Mouse (Mus musculus): ENCODE results near the gene Slamf8. TPM values are rescaled to one million over a fixed set of nuclear protein-coding genes. Genes with fewer than 3 reads are reported as not detected.

The Slamf8 gene
- total RNA-seq (2017) = 7.9 to 15.4 TPM (median 10.1 TPM) in 3 replicates

- ATAC-seq (replicated peaks; ENCODE audit: insufficient number of reproducible peaks, low FRiP score, low TSS enrichment, poor library complexity, severe bottlenecking) = peak; percentile 63
These were observed at the start of gene Slamf8 for GRCm38 (mm10) chr1:172590385-172590784. Slamf8 (minus strand) TSS chr1:172590568.

- no peak for ATAC-seq (replicated peaks; ENCODE audit: insufficient number of reproducible peaks, low FRiP score, low TSS enrichment, poor library complexity, severe bottlenecking)
These were observed 48.4 kb upstream of the Slamf8 start for GRCm38 (mm10) chr1:172638781-172639180.

GRCm38 (mm10) chr1:172637801-172638200 is 47.4 kb upstream of the Slamf8 start:
- ATAC-seq (replicated peaks; ENCODE audit: insufficient number of reproducible peaks, low FRiP score, low TSS enrichment, poor library complexity, severe bottlenecking) = no peak

DNA sequence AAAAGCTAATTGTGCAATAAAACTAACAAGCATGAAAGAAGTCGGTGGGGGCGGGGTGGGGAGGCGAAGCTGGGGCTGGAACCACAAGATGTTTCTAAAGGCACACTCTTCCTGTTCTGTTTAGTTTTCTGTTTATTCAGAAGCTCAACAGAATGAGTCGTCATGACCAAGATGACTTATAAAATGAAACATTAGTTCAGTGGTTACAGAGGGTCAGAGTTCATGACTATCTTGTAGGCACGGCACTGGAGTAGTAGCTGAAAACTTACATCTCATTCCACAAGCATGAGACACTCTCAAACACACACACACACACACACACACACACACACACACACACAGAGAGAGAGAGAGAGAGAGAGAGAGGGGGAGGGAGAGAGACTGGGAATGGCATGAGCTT is 45.9 kb upstream of the Slamf8 start:
- no peak for ATAC-seq (replicated peaks; ENCODE audit: insufficient number of reproducible peaks, low FRiP score, low TSS enrichment, poor library complexity, severe bottlenecking)

DNA sequence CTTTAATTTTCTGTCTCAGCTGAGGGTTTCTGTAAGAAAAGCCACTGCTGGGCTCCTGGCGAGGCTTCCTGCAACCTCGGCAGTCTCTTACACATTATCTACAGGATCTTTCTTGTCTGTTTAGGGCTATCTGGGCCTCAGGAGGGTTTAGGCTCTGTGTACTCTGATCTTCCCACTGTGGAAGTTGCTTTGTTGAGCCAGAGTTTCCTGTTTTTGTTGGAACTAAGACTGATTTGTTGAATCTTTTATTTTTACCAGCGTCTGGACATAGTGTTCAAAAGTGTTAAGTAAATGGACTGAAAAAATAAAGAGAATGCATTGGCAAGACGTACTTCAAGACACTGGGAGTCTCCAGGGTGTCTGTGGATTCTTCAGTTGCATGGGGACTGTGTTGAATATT is 44.9 kb upstream of the Slamf8 start:
- ATAC-seq (replicated peaks; ENCODE audit: insufficient number of reproducible peaks, low FRiP score, low TSS enrichment, poor library complexity, severe bottlenecking) = no peak

DNA sequence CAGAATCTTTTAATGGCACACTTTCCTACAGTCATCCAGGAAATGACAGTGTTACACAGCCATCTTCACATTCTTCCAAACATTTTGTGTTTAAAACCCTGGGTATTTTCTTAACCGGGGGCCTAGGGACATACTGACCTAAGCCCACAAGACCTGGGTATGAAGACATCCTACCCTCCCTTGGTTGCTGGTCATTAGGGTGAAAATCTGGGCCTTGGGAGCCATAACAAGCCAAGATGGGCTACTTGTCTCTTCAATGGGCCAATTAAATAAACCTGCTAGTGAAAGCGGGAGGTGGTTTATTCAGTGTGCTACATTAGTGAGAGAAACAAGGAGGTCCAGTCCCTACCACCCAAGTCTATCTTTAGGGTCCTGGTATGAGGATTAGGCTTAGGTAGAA is 43.8 kb upstream of the Slamf8 start:
- ATAC-seq (replicated peaks; ENCODE audit: insufficient number of reproducible peaks, low FRiP score, low TSS enrichment, poor library complexity, severe bottlenecking) = no peak

GRCm38 (mm10) chr1:172632451-172633326 is 42.3 kb upstream of the Slamf8 start, which contains the start of gene Dusp23:
Dusp23 (minus strand) TSS chr1:172632962.
- ATAC-seq (replicated peaks; ENCODE audit: insufficient number of reproducible peaks, low FRiP score, low TSS enrichment, poor library complexity, severe bottlenecking) = peak; percentile 95

GRCm38 (mm10) chr1:172631721-172632120 is 41.4 kb upstream of the Slamf8 start:
- ATAC-seq (replicated peaks; ENCODE audit: insufficient number of reproducible peaks, low FRiP score, low TSS enrichment, poor library complexity, severe bottlenecking) = no peak

DNA sequence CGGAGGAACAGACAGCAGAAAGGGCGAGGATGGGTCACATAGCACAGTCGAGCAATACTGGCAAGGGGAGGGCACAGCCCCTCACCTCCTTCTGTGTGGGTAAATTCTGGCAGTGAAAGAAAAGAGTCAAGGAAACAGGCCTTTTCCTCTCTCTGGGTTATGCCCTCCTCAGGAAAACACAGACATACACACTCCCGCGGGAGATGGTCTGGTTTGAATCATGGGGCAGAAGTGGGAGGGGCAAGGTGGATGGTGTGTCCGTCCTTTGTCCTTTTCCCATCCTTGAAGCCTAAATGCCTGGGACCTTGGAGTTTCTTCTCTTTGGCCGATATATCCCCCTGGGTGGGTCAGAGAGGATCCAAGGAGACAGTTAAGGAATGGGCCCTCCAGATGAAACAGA is 39.5 kb upstream of the Slamf8 start:
- no peak for ATAC-seq (replicated peaks; ENCODE audit: insufficient number of reproducible peaks, low FRiP score, low TSS enrichment, poor library complexity, severe bottlenecking)

DNA sequence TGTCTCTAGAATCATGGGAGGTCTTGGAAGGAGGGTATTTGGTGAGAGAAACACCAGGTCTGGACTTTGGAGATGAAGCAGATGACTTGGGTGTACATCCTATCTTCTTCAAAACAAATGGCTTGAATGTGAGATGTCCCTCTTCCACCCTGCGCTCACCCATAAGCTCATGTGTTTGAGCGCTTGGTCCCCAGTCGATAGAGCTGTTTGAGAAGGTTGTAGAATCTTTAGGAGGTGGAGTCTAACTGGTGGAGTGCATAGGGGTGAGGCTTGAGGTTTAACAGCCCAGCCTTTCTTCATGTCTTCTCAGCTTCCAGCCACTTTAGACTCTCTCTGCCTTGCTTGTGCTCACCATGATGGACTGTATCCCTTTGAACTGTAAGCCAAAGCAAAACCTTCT is 35.9 kb upstream of the Slamf8 start:
- ATAC-seq (replicated peaks; ENCODE audit: insufficient number of reproducible peaks, low FRiP score, low TSS enrichment, poor library complexity, severe bottlenecking) = no peak

DNA sequence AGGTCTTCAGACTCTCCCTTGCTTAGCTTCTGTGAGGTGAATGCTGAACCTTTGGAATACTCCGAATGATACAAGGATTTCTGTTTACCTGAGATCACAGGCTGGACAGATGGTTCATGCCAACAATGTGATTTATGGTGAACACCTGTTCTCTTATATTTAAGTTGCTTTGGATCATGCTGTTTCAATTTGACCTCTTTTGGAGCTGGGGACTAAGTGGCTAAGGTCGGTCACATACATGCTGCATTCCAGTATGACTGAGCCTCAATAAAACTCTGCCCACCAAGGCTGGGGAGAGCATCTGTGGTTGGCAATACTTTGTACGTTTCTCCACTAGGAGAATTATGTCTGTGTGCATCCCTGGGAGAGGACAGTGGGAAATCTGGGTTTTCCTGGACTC is 33.7 kb upstream of the Slamf8 start:
- no peak for ATAC-seq (replicated peaks; ENCODE audit: insufficient number of reproducible peaks, low FRiP score, low TSS enrichment, poor library complexity, severe bottlenecking)

DNA sequence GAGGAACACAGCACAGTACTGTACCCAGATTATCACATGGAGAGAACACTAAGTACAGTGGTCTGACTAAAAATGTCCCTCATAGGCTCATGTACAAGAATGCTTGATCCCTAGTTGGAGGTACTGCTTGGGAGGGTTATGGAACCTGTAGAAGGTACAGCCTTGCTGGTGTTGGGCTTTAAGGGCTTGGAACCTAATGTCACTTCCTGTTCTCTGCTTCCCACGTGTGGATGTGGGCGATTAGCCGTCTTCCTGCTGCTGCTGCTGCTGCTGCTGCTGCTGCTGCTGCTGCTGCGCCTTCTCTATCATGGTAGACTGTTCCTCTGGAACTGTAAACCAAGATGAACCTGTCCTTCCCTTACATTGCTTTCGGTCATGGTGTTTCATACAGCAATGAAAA is 33.2 kb upstream of the Slamf8 start:
- ATAC-seq (replicated peaks; ENCODE audit: insufficient number of reproducible peaks, low FRiP score, low TSS enrichment, poor library complexity, severe bottlenecking) = no peak

- peak; percentile 79 for ATAC-seq (replicated peaks; ENCODE audit: insufficient number of reproducible peaks, low FRiP score, low TSS enrichment, poor library complexity, severe bottlenecking)
These were observed 28.9 kb upstream of the Slamf8 start for GRCm38 (mm10) chr1:172619235-172619634.

- no peak for ATAC-seq (replicated peaks; ENCODE audit: insufficient number of reproducible peaks, low FRiP score, low TSS enrichment, poor library complexity, severe bottlenecking)
These were observed 27.8 kb upstream of the Slamf8 start for GRCm38 (mm10) chr1:172618141-172618540.

DNA sequence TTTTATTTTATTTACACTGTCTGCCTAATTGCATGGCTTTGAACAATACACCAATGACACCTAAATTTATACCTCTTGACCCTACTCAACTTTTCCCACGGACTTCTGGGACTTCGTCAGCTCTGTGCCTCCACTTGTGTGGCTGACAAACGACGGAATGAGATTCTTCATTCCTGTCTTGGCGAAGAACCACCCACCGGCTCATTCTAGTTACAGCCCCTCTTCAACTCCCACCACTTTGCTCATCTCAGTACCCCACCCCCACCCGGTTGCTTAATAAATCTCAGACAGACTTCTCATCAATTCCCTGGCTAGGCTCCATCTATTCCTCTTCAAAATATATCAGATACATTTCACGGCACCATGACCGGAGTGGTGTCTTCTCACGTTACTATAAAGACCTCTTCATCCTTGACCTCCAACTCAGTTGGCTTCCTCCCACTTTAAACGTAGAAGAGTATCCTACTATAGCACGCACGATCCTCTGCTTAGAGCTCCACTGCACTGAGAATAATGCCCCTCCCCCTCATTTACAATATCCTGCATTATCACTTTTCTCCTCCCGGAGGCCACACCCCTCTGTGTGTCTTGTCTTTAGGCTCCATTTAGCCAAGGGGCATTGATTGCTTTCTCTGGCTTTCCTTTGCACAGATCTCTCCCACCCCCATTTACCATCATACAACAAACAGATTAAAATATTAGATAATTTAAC is 27.2 kb upstream of the Slamf8 start:
- ATAC-seq (replicated peaks; ENCODE audit: insufficient number of reproducible peaks, low FRiP score, low TSS enrichment, poor library complexity, severe bottlenecking) = no peak

DNA sequence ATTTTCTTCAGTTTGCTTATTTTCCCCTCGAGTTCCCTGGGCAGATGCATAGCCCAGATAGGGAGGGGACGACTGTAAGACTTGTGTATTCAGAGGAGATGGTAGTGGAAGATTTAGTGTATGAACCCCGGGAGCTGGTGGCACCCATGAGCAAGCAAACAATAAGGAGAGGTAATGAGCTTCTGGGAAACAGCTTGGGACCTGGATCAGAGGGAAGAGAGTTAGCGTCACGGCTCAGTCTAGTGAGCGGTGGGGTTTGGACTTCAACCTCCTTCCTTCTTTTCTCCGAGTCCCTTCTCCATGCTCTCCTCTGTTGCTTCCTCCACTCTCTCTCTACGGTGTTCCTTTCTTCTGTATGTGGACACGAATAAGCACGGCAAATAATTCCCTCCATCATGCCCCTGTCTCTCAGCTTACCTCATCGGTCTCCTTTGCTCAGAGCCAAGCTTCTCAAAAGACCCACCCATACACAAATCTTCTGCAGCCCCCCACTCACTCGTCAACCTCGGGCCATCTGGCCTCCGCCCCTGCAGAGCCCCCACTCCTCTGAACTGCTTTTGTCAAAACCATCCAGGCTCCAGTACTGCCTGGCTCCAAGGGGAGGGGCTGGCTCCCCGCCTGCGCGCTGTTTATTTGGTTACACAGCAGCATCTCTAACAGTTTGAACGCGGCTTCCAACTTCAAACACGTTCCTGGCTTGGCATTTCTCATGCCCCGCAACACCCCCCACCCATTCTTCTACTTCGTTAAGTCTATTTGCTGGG is 26.4 kb upstream of the Slamf8 start:
- ATAC-seq (replicated peaks; ENCODE audit: insufficient number of reproducible peaks, low FRiP score, low TSS enrichment, poor library complexity, severe bottlenecking) = no peak

DNA sequence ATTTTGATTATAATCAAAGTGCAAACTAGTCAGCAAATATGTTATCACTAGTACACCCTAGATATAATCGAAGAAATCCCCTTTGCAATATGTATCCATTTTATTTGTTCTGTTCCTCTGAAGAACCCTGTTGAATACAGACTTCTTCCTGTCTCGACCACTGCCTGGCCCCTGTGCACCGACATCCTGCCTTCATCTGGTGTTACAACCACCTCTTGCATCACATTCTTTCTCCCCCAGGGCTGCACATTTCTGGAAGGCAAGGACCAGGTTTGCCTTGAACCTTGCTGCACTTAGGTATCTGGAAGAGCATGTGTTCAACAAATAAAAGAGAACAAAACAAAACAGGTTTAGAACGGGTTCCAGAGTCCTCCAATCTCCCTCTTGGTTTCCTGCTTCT is 25.0 kb upstream of the Slamf8 start:
- no peak for ATAC-seq (replicated peaks; ENCODE audit: insufficient number of reproducible peaks, low FRiP score, low TSS enrichment, poor library complexity, severe bottlenecking)

DNA sequence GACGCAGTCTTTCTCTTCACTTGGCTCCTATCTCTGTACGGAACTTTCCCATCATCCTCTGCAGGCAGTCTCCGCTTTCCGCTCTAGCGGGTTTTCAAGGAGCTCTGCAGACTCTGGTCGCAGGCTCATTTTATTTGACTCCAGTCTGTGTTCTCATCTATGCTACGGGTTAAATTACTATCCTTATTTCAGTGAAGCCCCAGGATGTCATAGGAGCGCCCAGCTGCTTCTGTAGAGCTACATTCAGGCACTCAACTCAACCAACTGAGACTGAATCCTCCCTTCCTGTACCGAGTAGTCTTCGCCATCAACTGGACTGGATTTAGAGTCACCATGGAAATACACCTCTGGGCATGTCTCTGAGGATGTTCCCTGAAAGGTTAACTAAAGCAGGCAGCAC is 24.3 kb upstream of the Slamf8 start:
- no peak for ATAC-seq (replicated peaks; ENCODE audit: insufficient number of reproducible peaks, low FRiP score, low TSS enrichment, poor library complexity, severe bottlenecking)

DNA sequence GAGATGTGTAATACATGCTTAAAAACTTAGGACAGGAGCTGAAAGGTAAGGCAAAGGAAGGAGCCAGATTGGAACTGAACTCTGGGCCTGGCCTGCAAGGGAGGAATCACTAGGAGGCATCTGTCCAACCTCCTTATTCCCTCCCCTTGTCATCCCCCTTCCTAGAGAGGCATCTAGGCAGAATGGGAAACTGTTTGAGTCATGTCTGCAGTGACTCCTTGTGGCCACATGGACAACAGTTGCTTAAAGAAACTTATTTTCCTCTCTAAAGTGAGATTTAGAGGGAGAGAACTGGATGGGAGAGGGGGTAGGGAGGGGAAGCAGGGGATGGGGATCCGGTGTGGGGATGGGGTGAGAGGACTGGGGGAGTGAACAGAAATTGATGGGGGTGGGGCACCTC is 22.4 kb upstream of the Slamf8 start:
- ATAC-seq (replicated peaks; ENCODE audit: insufficient number of reproducible peaks, low FRiP score, low TSS enrichment, poor library complexity, severe bottlenecking) = no peak
